Mouse (Mus musculus) lung, adult 2 months (tissue): ENCODE measurements at regions not wholly inside any gene's neighbourhood (a gene's known extent, or its start where the extent isn't known, plus 50 kb on each side); places are given as distances from the start of the nearest gene placed in this dataset.

Source experiments
- DNase-seq: peaks from one replicate; pipeline ENCODE4 v3.0.0; 2022
- H3K4me1 ChIP-seq: fragments of 200-500 bp; 2 replicates; pipeline ENCODE4 v1.6.1; 2011; ENCODE audit warnings: low read length; ENCODE audit not compliant: control insufficient read depth, insufficient read depth
- H3K4me3 ChIP-seq: fragments of 200-500 bp; replicated peaks from 2 replicates; pipeline ENCODE3; 2011; ENCODE audit warnings: low read depth, mild to moderate bottlenecking, control low read depth, low read length; ENCODE audit errors: extremely low read depth
- CTCF ChIP-seq: fragments of 200-500 bp; IDR thresholded peaks from 2 replicates; pipeline ENCODE4 v1.5.1; 2011; ENCODE audit warnings: mild to moderate bottlenecking, low read length, control low read depth; ENCODE audit not compliant: insufficient read depth
- POLR2A ChIP-seq: fragments of 200-500 bp; IDR thresholded peaks from 2 replicates; pipeline ENCODE4 v1.6.1; 2011; ENCODE audit warnings: low read depth, mild to moderate bottlenecking, control low read depth, low read length, borderline replicate concordance; ENCODE audit errors: extremely low read depth
- WGBS: fragments of 180-500 bp; shearing (Covaris S2); methylation state at CpG from one replicate; pipeline ENCODE4 v1.1.7; 2018; 5-methylcytosine and 5-hydroxymethylcytosine counted together

- 44% methylated on average over 8 of the region's 8 CpGs for WGBS
- no peak for DNase-seq
- Histone ChIP-seq H3K4me1 (no peaks in the 10 kb centered on the region), H3K4me3 (no peak overlapping the region)
- no peak for TF ChIP-seq POLR2A
- no peak for TF ChIP-seq CTCF
Measured at GRCm38 (mm10) chr4:105566513-105567457, 222.9 kb upstream of the Gm12728 start.

DNA sequence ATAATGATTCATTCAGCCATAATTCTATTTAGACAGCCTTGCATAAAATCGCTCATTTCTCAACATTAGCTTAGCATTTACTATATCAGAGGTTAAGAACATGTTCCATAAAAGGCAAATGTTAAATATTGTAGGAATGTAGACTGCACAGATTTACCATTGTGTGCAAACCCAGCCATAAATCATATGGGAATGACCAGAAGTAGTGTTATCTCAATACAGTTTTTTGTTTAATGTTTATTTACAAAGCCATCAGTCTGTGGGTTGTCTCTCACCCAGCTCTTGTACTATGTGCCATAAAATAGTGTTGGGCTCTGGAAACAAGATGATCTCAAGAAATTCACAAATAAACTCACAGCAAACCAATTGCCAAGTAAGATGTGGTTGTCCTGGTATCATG is 220.0 kb upstream of the Gm12728 start:
- 91% methylated on average over 1 of the region's 1 CpGs for WGBS
- DNase-seq = no peak
- TF ChIP-seq POLR2A = no peak
- no peak for TF ChIP-seq CTCF
- Histone ChIP-seq H3K4me1 (no peaks in the 10 kb centered on the region), H3K4me3 (no peak overlapping the region)

DNA sequence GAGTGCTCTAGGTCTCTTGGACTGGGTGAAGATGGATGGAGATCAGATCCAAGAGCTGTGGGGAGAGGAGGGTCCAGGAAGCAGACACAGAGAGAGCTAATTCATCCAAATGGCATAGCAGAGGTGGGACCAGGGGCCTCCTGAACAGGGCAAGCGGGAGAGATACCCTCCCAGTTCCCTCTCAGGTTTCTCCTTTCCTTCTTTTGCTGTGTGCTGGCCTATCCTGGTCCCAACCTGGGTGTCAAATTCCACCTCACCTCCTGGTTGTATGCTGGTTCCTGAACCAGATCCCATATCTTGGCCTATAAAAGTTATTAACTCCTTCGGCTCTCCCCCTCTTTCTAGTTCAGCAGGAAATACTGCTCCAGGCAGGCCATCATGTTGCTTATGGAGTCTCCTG is 214.1 kb upstream of the Gm12728 start:
- no peak for DNase-seq
- TF ChIP-seq POLR2A = no peak
- TF ChIP-seq CTCF = no peak
- 83% methylated on average over 2 of the region's 2 CpGs for WGBS
- H3K4me1 ChIP-seq = no peaks in the 10 kb centered on the region
- no peak overlapping the region for H3K4me3 ChIP-seq

DNA sequence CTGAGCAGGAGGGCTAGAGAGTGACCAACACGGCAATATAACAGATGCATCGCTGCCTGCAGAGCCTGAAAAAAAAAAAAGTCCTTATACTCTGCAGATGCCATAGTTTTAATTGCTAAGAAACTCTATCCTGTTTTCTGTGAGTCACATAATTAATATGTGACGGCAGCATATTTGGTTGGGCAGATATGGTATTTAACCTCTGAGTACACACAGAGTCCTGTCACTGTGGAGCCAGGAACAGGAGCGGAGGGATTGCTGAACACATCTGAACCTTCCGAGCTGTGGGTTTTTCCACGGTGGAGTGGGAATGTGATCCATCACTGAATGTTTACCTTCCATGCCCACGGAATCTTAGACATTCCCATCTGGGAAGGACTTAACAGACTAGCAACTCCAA is 208.7 kb upstream of the Gm12728 start:
- TF ChIP-seq CTCF (no peak), POLR2A (no peak)
- DNase-seq = no peak
- H3K4me3 ChIP-seq = no peak overlapping the region
- no peaks in the 10 kb centered on the region for H3K4me1 ChIP-seq
- WGBS = 62% methylated on average over 7 of the region's 7 CpGs

DNA sequence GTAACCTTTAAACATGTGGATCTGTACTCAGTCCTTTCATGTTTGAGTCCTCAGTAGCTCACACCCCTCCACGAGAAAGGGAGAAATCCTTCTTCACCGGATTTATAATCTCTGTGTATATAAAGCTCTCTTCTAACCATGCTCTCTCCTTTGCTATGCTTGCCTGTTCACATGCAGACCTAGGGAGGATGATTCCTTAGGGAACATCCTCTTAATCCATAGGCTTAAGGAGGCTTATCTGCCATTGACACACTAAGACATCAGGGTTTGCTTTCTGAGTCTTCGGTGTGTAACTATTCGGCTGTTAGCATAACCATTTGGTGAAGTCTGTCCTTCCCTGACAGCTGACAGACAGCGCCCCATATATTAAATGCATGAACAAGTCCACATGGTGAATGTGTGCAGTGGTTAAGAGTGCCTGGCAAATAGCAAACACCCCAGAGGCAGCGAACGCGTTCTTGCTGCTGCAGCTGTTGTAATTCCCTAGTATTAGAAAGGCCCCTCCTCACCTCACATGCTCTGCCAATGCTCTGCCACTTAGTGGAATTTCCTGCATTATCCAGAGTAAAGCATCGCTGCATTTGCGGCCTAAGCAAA is 205.2 kb upstream of the Gm12728 start:
- 86% methylated on average over 10 of the region's 10 CpGs for WGBS
- no peak for DNase-seq
- no peaks in the 10 kb centered on the region for H3K4me1 ChIP-seq
- no peak overlapping the region for H3K4me3 ChIP-seq
- TF ChIP-seq POLR2A (no peak), CTCF (no peak)

DNA sequence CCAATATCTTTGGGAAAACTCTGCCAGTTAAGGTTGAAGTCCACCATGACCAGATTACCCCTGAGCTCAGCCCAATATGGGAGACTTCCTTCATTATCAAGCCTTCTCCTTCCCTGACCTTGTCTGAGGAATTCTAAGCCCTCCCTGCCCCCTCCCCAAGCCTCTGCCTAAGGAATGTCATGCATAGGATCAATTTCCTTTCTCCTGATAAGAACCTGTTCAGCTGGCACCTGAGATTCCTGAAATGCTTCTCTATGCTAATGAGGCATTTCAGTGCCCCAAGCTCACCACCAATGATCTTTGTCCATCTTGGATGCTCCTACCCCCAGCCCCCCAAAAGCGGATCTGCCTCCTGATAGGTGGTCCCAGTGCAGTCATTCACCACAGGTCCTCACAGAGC is 186.0 kb upstream of the Gm12728 start:
- H3K4me3 ChIP-seq = no peak overlapping the region
- 88% methylated on average over 1 of the region's 1 CpGs for WGBS
- DNase-seq = no peak
- TF ChIP-seq POLR2A (no peak), CTCF (no peak)
- H3K4me1 ChIP-seq = no peaks in the 10 kb centered on the region

DNA sequence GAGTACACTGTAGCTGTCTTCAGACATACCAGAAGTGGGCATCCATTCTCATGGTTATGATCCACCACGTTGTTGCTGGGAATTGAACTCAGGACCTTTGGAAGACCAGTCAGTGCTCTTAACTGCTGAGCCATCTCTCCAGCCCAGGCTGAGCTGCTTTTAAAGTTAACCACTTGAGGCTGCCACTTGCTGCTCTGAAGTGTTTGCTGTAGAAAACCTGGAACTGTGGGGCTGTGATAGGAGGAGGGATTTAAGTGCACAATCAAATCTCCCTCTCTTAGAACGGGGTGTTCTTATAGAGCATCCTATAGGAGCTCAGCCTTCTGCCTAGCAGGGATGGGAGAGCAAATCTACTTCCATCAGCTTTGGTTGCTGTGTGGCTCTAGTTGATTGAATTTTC is 185.1 kb upstream of the Gm12728 start:
- WGBS = 73% methylated on average over 2 of the region's 2 CpGs
- H3K4me1 ChIP-seq = no peaks in the 10 kb centered on the region
- H3K4me3 ChIP-seq = no peak overlapping the region
- TF ChIP-seq CTCF (no peak), POLR2A (no peak)
- DNase-seq = no peak

DNA sequence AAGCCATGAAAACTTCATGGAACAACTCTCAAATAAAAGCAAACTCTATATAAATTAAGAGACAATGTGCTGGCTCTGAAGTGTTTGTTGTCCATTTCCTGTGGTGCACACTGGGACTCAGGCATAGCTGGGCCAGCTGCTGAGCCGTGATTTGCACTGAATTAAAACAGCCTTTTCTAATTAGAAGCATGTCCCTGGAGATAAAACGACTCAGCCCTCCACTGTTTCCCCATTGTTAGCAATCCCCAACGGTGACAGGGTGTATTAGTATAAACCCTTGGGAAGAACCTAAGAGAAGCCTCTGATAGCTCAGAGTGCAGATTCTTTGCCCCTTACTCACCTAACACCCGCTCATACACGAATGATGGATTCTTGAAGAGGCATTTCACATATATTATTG is 182.9 kb upstream of the Gm12728 start:
- Histone ChIP-seq H3K4me1 (no peaks in the 10 kb centered on the region), H3K4me3 (no peak overlapping the region)
- no peak for TF ChIP-seq CTCF
- no peak for TF ChIP-seq POLR2A
- no peak for DNase-seq
- WGBS = 37% methylated on average over 5 of the region's 5 CpGs

DNA sequence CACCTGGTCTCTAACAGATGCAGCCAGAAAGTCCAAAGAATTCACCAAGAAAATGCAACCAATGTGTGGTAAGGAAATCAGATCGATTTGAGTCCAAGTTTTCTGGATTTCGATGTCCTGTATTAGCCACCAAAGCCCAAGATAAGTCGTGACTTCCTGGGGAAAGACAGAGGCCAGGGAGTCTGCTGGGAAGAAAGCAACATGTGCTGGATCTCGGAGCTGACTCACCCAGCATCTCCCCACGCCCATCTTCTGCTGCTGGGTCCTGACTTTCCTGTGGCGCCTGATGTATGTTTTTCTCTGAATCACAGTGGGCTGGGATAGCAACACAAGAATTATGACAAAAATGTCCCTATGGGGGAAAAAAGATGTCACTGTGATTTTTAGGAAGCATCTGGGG is 178.8 kb upstream of the Gm12728 start:
- WGBS = 63% methylated on average over 6 of the region's 6 CpGs
- Histone ChIP-seq H3K4me3 (no peak overlapping the region), H3K4me1 (no peaks in the 10 kb centered on the region)
- TF ChIP-seq POLR2A = no peak
- no peak for TF ChIP-seq CTCF
- no peak for DNase-seq

DNA sequence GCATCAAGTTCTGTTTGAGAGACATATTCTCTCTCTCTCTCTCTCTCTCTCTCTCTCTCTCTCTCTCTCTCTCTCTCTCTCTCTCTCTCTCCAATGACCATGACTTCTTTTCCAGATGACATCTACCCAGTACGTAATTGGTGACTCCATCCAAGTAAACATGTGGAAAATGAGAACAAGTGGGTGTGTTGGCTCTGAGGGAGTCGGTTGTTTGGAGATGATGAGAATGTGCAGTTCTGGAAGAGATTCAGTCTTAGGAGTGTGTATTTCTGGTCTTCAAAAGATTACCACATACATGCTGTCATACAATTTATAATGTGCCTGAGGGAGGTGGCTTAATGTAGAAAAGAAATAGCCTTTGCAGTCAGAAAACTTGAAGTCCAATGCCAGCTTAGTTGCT is 175.3 kb upstream of the Gm12728 start:
- TF ChIP-seq CTCF (no peak), POLR2A (no peak)
- H3K4me3 ChIP-seq = no peak overlapping the region
- WGBS = 65% methylated on average over 2 of the region's 2 CpGs
- H3K4me1 ChIP-seq = no peaks in the 10 kb centered on the region
- DNase-seq = no peak
